Mouse (Mus musculus) liver, embryonic 14.5 days (tissue): Measurements from ENCODE around the gene Midn. TPM values are rescaled to one million over a fixed set of nuclear protein-coding genes. Genes with fewer than 3 reads are reported as not detected.

ENCODE experiments used
- ATAC-seq: fragments of 200-750 bp; cut with Nextera tagmentation; 2 replicates; pipeline ENCODE4 v1.8.0; 2017; ENCODE audit warnings: moderate number of reproducible peaks, mild to moderate bottlenecking, moderate library complexity; ENCODE audit not compliant: insufficient read depth
- DNase-seq, 3 experiments: peaks; one replicate each; pipeline ENCODE4 v3.0.0-alpha.2; 2012 to 2013; ENCODE audit warnings: low read depth in 3 of 3, low spot score in 3 of 3
- H3K27ac ChIP-seq: fragments of 300-500 bp; sonication (generic); 2 replicates; pipeline ENCODE4 v1.5.1; 2014; ENCODE audit warnings: moderate library complexity, mild to moderate bottlenecking, control low read depth, inconsistent platforms
- H3K27me3 ChIP-seq: fragments of 300-500 bp; sonication (generic); 2 replicates; pipeline ENCODE4 v1.6.1; 2014; ENCODE audit warnings: mild to moderate bottlenecking, low read length, moderate library complexity; ENCODE audit not compliant: control insufficient read depth, insufficient read depth
- H3K36me3 ChIP-seq: fragments of 300-500 bp; sonication (generic); replicated peaks from 2 replicates; pipeline ENCODE4 v1.6.1; 2014; ENCODE audit warnings: low read depth; ENCODE audit not compliant: control insufficient read depth, insufficient read depth
- H3K4me1 ChIP-seq, 2 experiments: fragments of 200-500 bp in 1 of 2; fragments of 300-500 bp in 1 of 2; sonication (generic) in 1 of 2; replicated peaks; 2 replicates each; pipeline ENCODE4 v1.6.1; 2012 to 2014; ENCODE audit warnings: antibody characterized with exemption in 1 of 2, inconsistent platforms in 1 of 2, low read length in 1 of 2; ENCODE audit not compliant: control insufficient read depth in 2 of 2, insufficient read depth in 2 of 2
- H3K4me2 ChIP-seq: fragments of 300-500 bp; sonication (generic); 2 replicates; pipeline ENCODE4 v1.6.1; 2014; ENCODE audit warnings: low read depth, mild to moderate bottlenecking, control low read depth, moderate library complexity
- H3K4me3 ChIP-seq, 2 experiments: fragments of 200-500 bp in 1 of 2; fragments of 300-500 bp in 1 of 2; sonication (generic) in 1 of 2; 2 replicates each; pipeline ENCODE4 v1.5.1; 2012 to 2014; ENCODE audit warnings: low read depth in 2 of 2, low read length in 2 of 2, mild to moderate bottlenecking in 2 of 2, control low read depth in 1 of 2, inconsistent platforms in 1 of 2, moderate library complexity in 1 of 2; ENCODE audit not compliant: insufficient read depth in 1 of 2
- H3K9ac ChIP-seq: fragments of 300-500 bp; sonication (generic); replicated peaks from 2 replicates; pipeline ENCODE4 v1.6.1; 2014; ENCODE audit warnings: mild to moderate bottlenecking, control low read depth, moderate library complexity
- H3K9me3 ChIP-seq: fragments of 300-500 bp; sonication (generic); 2 replicates; pipeline ENCODE4 v1.6.1; 2016; ENCODE audit warnings: low read length, mixed read lengths; ENCODE audit not compliant: control insufficient read depth
- CTCF ChIP-seq: IDR thresholded peaks from 2 replicates; pipeline ENCODE4 v1.5.1; 2016; ENCODE audit warnings: antibody characterized with exemption, low read depth, control low read depth
- EP300 ChIP-seq: IDR thresholded peaks from 2 replicates; pipeline ENCODE4 v1.6.1; 2016; ENCODE audit warnings: antibody characterized with exemption, low read depth
- WGBS: fragments of 180-500 bp; shearing (Covaris S2); extraction: QIAGEN DNeasy Blood & Tissue Kit; methylation state at CpG from one replicate; pipeline ENCODE4 v1.1.7; 2014; ENCODE audit not compliant: insufficient replicate concordance; 5-methylcytosine and 5-hydroxymethylcytosine counted together
- polyA plus RNA-seq, 2 experiments: library from polyadenylated mRNA; depleted of rRNA in 1 of 2; stranded (reverse) in 1 of 2; unstranded in 1 of 2; fragments of >200 nt; fragmentation: Nextera tagmentation in 1 of 2; extraction: Ambion mirVana in 1 of 2; gene quantifications; 2 replicates each; pipeline versions ENCODE4 v1.2.1 to v1.2.3; 2012 to 2014

The Midn gene
- polyA plus RNA-seq, 2 experiments, result 5.1 to 9.1 TPM

DNA sequence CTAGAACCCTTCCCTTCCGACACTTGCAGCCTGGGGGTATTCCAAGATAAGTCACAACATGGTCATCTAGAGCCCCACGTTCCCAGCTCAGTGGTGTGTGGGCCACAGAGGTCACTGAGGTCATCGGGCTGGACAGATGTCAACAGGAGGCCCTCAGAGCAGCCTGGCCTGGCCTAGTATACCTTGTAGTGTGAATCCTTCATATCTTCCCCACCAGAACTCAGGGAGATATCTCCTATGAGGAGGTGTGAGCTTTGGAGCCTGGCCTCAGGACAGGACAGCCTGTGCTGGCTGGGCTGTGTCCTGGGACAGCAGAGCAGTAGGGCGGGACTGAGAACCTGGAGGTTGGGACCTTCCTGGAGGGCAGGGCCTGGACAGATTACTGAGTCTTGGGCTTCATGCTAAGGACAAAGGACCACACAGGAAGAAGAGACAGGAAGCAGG is 1.5 kb upstream of the Midn start:
- no peak for DNase-seq
- no peak for TF ChIP-seq CTCF
- TF ChIP-seq EP300, result no peak
- WGBS, result 77% methylated on average over 4 of the region's 4 CpGs
- no peaks in the 10 kb centered on the region for H3K27me3 ChIP-seq
- H3K36me3 ChIP-seq, result peaks cover 17% of the 10 kb centered on the region
- H3K9me3 ChIP-seq, result no peaks in the 10 kb centered on the region
- ATAC-seq, result no peak
- no peak overlapping the region; the same call in 1 of the 2 replicates for H3K9ac ChIP-seq
- H3K4me3 ChIP-seq, result no peak overlapping the region
- H3K4me2 ChIP-seq, result peak overlapping the region; percentile 99
- H3K4me1 ChIP-seq, result peaks cover 25 to 28% of the 10 kb centered on the region in 2 experiments
- H3K27ac ChIP-seq, result peak overlapping the region; percentile 94

DNA sequence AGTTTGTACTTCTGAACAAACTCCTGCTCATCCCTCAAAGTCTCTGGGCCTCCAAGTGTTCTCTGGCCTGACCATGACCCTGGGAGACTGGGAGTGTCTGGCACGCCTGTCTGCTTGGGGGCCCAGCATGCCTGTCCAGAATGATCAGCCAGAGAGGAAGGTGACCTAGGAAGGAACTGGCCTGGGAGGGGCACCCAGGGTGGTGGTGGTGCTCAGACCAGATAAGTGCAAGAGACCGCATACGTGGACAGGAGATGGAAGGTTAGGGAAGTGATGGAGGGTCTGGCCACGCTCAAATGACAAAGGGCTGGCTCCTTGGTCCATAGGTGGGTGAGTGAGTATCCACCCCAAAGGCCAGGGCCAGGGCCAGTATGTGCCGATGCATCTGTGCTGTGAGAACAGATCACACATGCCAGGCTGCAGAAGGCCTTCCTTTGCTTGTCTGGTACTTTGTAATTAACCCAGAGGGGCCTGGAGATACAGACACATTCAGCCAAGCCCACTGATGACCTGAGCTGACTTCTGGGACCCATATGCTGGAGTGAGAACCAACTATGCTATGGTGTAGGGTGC is 840 bp upstream of the Midn start:
- Histone ChIP-seq H3K27ac (peak overlapping the region; percentile 94), H3K9ac (peak overlapping the region; percentile 81), H3K4me3 (peak overlapping the region; percentile 72 to 90; a peak in 2 of 4 replicates), H3K4me1 (peaks cover 25 to 28% of the 10 kb centered on the region in 2 experiments), H3K9me3 (no peaks in the 10 kb centered on the region), H3K36me3 (peaks cover 23% of the 10 kb centered on the region), H3K4me2 (peak overlapping the region; percentile 99), H3K27me3 (no peaks in the 10 kb centered on the region)
- DNase-seq (no peak), ATAC-seq (no peak)
- 32% methylated on average over 5 of the region's 5 CpGs for WGBS
- TF ChIP-seq CTCF (no peak), EP300 (no peak)

DNA sequence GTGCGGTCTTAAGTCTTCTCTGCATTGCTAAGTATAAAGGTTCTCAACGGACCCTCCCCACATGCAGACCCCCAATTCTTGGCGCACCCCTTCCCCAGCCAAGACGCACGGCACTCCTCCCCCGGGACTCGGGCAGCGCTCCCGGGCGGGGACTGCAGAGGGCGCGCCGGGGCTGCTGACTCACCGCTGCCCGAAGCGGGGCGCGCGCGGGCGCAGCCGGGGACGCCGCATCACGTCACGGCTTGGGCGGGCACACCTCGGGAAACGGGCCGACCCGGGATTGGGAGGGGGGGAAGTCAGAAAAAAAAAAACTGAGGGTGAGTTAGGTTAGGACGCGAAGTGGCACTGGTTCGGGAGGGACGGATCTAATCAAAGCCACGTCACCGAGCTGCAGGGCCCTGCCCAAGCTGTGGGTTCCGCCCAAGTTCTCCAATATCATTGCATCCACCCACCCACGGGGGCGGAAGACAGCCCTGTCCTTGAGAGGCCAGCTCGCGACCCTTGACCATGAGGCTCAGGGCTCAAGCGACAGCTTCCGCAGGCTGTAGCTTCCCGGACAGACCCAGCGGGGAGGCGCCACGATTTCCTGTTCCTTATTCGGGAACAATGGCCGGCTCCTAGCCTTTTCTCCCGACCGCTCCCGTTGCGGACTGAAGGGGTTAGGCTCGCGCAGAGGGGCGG is 678 bp downstream of the Midn start:
- peaks cover 24 to 29% of the 10 kb centered on the region in 2 experiments for H3K4me1 ChIP-seq
- H3K27ac ChIP-seq, result peak overlapping the region; percentile 94
- under 1% methylated on average over 57 of the region's 57 CpGs for WGBS
- H3K27me3 ChIP-seq, result no peaks in the 10 kb centered on the region
- H3K4me3 ChIP-seq, result peak overlapping the region; percentile 72 to 90
- peak overlapping the region; percentile 81 for H3K9ac ChIP-seq
- H3K4me2 ChIP-seq, result peak overlapping the region; percentile 99
- ATAC-seq (peak; percentile 65), DNase-seq (peak; percentile 76 to 86 (median 84))
- H3K9me3 ChIP-seq, result no peaks in the 10 kb centered on the region
- TF ChIP-seq EP300, result no peak
- peak; percentile 68 for TF ChIP-seq CTCF
- H3K36me3 ChIP-seq, result peaks cover 32% of the 10 kb centered on the region

DNA sequence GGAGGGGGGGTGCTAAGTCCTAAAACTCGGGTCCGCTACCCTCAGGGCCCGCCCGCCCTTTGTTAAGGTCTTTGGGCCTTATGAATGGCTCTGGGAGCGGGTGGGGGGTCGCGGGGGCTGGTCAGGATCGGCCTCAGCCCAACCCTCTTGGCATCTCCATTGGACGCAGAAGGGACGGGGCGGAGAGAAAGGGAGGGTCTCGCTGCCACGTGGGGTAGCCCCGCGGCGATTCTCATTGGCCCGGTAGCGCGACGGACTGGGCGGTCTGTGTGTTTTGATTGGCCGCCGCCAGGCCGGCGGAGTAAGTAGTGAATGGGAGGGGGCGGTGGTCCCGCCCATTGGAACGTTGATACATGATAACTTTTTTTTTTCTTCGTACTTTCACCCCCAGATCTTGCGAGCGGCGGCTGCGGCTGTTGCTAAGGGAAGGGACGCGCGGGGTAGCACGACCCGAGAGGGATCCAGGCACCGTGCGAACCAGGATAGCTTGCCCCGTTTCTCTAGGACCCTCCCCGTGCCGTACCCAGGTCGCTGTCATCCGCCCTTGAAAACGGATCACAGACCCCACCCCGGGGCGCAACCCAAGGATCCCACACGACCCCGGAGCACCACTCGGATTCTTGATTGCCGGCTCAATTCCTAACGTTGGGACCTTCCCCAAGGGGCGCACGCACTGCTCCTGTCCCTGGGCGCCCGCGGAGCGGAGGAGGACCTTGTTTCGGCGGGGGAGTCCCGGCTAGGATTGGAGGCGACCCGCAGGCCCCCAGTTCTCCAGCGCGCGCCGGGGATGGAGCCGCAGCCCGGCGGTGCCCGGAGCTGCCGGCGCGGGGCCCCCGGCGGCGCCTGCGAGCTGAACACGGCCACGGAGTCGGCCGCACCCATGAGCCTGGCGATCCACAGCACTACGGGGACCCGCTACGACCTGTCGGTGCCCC is 1.5 kb downstream of the Midn start:
- H3K4me3 ChIP-seq, result peak overlapping the region; percentile 72 to 90
- no peaks in the 10 kb centered on the region for H3K9me3 ChIP-seq
- H3K4me1 ChIP-seq, result peaks cover 26 to 29% of the 10 kb centered on the region in 2 experiments
- H3K4me2 ChIP-seq, result peak overlapping the region; percentile 99
- peak overlapping the region; percentile 84 for H3K9ac ChIP-seq
- TF ChIP-seq EP300 (no peak), CTCF (no peak)
- under 1% methylated on average over 88 of the region's 88 CpGs for WGBS
- DNase-seq, result peak; percentile 92 to 93 (median 93)
- peak overlapping the region; percentile 94 for H3K27ac ChIP-seq
- peak; percentile 76 for ATAC-seq
- H3K27me3 ChIP-seq, result no peaks in the 10 kb centered on the region
- H3K36me3 ChIP-seq, result peaks cover 33% of the 10 kb centered on the region
